Mouse (Mus musculus) neural tube, embryonic 14.5 days (tissue): Measurements from ENCODE around the gene Krt26. TPM values are rescaled to one million over a fixed set of nuclear protein-coding genes. Genes with fewer than 3 reads are reported as not detected.

Experiments
- polyA plus RNA-seq: library from polyadenylated mRNA; unstranded; fragments of >200 nt; fragmentation: Nextera tagmentation; extraction: Ambion mirVana; gene quantifications from 2 replicates; pipeline ENCODE4 v1.2.1, GENCODE M21; 2014

The Krt26 gene
- polyA plus RNA-seq, 1 experiment from 2014 or later: 0.29 TPM

Other genes with a start within 250 kb of the Krt26 start
- 0.28 TPM in 1 of 2 replicates, not detected in the other for gene Tns4, start 248.7 kb downstream of the Krt26 start, polyA plus RNA-seq
- gene Ccr7, start 182.9 kb downstream of the Krt26 start, polyA plus RNA-seq: not detected in 2 replicates
- gene Smarce1, start 106.9 kb downstream of the Krt26 start, polyA plus RNA-seq: 155 and 157 TPM in 2 replicates
- gene Krt222, start 93.9 kb downstream of the Krt26 start, polyA plus RNA-seq: 9.5 and 11.6 TPM in 2 replicates
- not detected in 2 replicates for gene Krt24, start 52.7 kb downstream of the Krt26 start, polyA plus RNA-seq
- 0.45 and 0.79 TPM in 2 replicates for gene Krt25, start 15.0 kb downstream of the Krt26 start, polyA plus RNA-seq
- 0.43 TPM in 1 of 2 replicates, not detected in the other for gene Krt27, start 13.1 kb upstream of the Krt26 start, polyA plus RNA-seq
- 0.24 and 0.32 TPM in 2 replicates for gene Krt28, start 36.9 kb upstream of the Krt26 start, polyA plus RNA-seq
- gene Krt10, start 51.4 kb upstream of the Krt26 start, polyA plus RNA-seq: 33.7 and 39.7 TPM in 2 replicates
- gene Krt12, start 84.3 kb upstream of the Krt26 start, polyA plus RNA-seq: not detected in 2 replicates
- gene Krt20, start 100.2 kb upstream of the Krt26 start, polyA plus RNA-seq: 0.13 TPM in 2 replicates
- 0.22 TPM in 1 of 2 replicates, not detected in the other for gene Krt23, start 155.2 kb upstream of the Krt26 start, polyA plus RNA-seq
- not detected in 2 replicates for gene Krt39, start 183.4 kb upstream of the Krt26 start, polyA plus RNA-seq
- gene Krt40, start 205.2 kb upstream of the Krt26 start, polyA plus RNA-seq: not detected in 2 replicates
- not detected in 2 replicates for gene Krtap3-3, start 212.9 kb upstream of the Krt26 start, polyA plus RNA-seq
- not detected in 2 replicates for gene Krtap3-2, start 218.9 kb upstream of the Krt26 start, polyA plus RNA-seq
- gene Gm11939, start 221.5 kb upstream of the Krt26 start, polyA plus RNA-seq: not detected in 2 replicates
- gene Krtap3-1, start 228.7 kb upstream of the Krt26 start, polyA plus RNA-seq: not detected in 2 replicates
- gene Krtap1-5, start 243.1 kb upstream of the Krt26 start, polyA plus RNA-seq: not detected in 2 replicates
- gene Krtap1-4, start 245.7 kb upstream of the Krt26 start, polyA plus RNA-seq: not detected in 2 replicates